Mouse (Mus musculus) forebrain, embryonic 12.5 days (tissue): ENCODE data around the gene Gadl1. TPM values are rescaled to one million over a fixed set of nuclear protein-coding genes. Genes with fewer than 3 reads are reported as not detected.

Source experiments
- ATAC-seq: fragments of 200-750 bp; cut with Nextera tagmentation; 2 replicates; pipeline ENCODE4 v1.8.0; 2017; ENCODE audit warnings: moderate TSS enrichment; ENCODE audit not compliant: low FRiP score
- H3K27ac ChIP-seq: fragments of 300-500 bp; sonication (generic); 2 replicates; pipeline ENCODE4 v1.5.1; 2016; ENCODE audit warnings: mild to moderate bottlenecking
- H3K27me3 ChIP-seq: fragments of 300-500 bp; sonication (generic); 2 replicates; pipeline ENCODE4 v1.6.1; 2016; ENCODE audit warnings: mild to moderate bottlenecking
- H3K36me3 ChIP-seq: fragments of 300-500 bp; sonication (generic); replicated peaks from 2 replicates; pipeline ENCODE4 v1.6.1; 2016; ENCODE audit warnings: mild to moderate bottlenecking
- H3K4me1 ChIP-seq: fragments of 300-500 bp; sonication (generic); 2 replicates; pipeline ENCODE4 v1.6.1; 2016
- H3K4me2 ChIP-seq: fragments of 300-500 bp; sonication (generic); 2 replicates; pipeline ENCODE4 v1.6.1; 2016; ENCODE audit warnings: mild to moderate bottlenecking, moderate library complexity
- H3K4me3 ChIP-seq: fragments of 300-500 bp; sonication (generic); replicated peaks from 2 replicates; pipeline ENCODE4 v1.5.1; 2016; ENCODE audit warnings: mild to moderate bottlenecking
- H3K9ac ChIP-seq: fragments of 300-500 bp; sonication (generic); 2 replicates; pipeline ENCODE4 v1.6.1; 2016; ENCODE audit warnings: mild to moderate bottlenecking
- H3K9me3 ChIP-seq: fragments of 300-500 bp; sonication (generic); 2 replicates; pipeline ENCODE4 v1.6.1; 2016
- WGBS: fragments of 180-500 bp; shearing (Covaris S2); methylation state at CpG from one replicate; pipeline ENCODE4 v1.1.7; 2016; 5-methylcytosine and 5-hydroxymethylcytosine counted together
- polyA plus RNA-seq: library from polyadenylated mRNA; unstranded; fragments of >200 nt; fragmentation: Nextera tagmentation; extraction: Ambion mirVana; gene quantifications from 2 replicates; pipeline ENCODE4 v1.2.1, GENCODE M21; 2016

The Gadl1 gene
- polyA plus RNA-seq, 1 experiment from 2014 or later, result 0.38 TPM

DNA sequence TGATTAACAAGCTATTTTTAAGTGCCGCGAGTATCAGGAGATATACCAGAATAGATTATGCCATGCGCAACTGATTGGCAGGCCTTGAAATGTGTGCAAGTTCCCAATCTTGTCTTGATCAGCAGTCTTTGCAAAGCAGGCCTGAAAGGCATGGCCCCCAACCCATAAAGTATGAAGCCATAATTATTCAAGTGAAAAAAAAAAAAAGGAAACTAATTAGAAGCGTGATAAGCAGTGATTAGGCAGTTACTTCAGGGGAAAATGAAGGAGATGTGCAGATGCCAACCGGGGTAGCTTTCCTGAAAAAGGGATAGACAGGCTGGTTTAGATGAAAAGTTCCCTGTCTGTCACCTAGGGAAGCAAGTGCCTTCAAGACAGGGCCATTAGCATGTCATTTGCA is 174.0 kb downstream of the Gadl1 start:
- ATAC-seq, result no peak
- Histone ChIP-seq H3K9ac (no peak overlapping the region), H3K4me2 (no peak overlapping the region), H3K36me3 (no peaks in the 10 kb centered on the region), H3K4me1 (no peaks in the 10 kb centered on the region), H3K9me3 (no peaks in the 10 kb centered on the region), H3K27ac (no peak overlapping the region), H3K27me3 (no peaks in the 10 kb centered on the region), H3K4me3 (no peak overlapping the region)
- 70% methylated on average over 5 of the region's 5 CpGs for WGBS

DNA sequence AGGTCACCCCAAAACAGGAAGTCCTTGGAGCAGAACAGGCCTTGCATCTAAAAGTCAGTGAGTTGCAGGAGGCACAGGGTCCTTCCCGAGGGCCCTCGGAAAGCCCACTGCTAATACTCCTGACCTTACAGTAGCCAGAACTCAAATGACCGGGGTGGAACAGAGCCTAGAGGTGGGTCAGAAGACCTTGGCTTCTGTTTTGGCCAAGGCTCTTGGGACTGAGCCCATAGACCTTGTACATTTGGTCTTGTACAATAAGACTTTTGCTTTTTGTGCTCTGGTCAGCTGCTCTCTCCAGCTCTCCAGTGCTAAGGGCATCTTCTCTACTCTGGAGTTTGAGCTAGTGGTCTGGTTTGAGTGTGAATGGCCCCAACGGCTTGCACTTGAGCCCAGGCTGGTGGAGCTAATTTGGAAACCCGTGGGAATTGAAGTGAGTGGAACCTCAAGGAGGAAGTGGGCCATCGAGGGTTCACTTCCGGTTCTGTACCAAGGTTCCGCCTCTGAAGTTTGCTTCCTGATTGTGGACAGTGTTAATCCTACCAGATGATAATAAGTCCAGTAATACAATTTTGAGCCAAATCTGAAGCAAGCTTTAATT is 174.6 kb downstream of the Gadl1 start:
- ATAC-seq, result no peak
- Histone ChIP-seq H3K9ac (no peak overlapping the region), H3K36me3 (no peaks in the 10 kb centered on the region), H3K9me3 (no peaks in the 10 kb centered on the region), H3K4me3 (no peak overlapping the region), H3K27me3 (no peaks in the 10 kb centered on the region), H3K27ac (no peak overlapping the region), H3K4me1 (no peaks in the 10 kb centered on the region), H3K4me2 (no peak overlapping the region)
- 92% methylated on average over 8 of the region's 8 CpGs for WGBS

DNA sequence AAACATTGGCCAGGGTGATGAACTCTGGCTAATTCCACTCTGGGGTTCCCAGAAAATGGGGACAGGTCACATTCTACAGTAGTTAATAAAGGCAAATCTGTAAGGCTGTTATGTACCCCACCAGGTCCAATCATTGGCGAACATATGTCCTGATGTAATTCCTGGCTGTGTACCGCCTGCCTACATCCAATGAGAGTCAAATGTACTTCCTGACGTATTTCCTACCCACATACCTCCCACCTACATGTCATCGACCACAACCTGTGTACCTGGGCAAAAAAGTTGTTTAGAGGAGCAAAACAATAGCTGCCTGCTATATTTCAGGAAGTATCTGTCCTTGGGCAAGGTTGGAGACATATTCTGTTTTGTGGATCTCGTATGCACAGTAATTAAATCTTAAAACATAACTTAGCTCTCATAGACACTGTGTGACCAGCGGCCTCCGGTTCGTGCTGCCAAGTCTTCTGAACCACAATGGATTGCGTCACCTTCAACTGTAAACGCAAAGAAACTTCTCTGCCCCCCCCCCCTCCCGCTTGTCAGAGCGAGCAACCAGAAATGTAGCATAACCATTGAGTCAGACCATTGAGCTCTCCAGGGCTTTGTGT is 175.2 kb downstream of the Gadl1 start:
- H3K9me3 ChIP-seq, result no peaks in the 10 kb centered on the region
- H3K27ac ChIP-seq, result no peak overlapping the region
- no peaks in the 10 kb centered on the region for H3K36me3 ChIP-seq
- 93% methylated on average over 12 of the region's 12 CpGs for WGBS
- H3K27me3 ChIP-seq, result no peaks in the 10 kb centered on the region
- H3K4me2 ChIP-seq, result no peak overlapping the region
- ATAC-seq, result no peak
- no peak overlapping the region for H3K4me3 ChIP-seq
- H3K4me1 ChIP-seq, result no peaks in the 10 kb centered on the region
- H3K9ac ChIP-seq, result no peak overlapping the region

DNA sequence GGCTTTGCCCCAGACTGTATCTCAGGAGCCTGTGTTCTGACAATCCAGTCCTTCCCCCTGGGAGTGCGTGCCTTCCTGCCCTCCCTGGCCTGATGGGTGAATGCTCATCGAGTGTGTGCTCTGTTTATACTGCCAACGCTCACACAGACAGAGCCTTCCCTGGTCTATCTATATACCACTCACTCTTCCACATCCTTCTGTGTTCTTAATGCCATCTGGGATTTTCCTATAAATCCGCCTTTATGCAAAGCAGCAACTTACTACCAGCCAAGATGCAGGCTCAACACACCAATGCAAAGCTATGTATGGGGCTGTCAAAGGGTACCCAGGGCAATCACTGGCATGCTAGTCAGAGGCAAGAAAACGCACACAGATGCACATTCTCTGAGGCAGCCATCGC is 176.7 kb downstream of the Gadl1 start:
- no peak overlapping the region for H3K4me2 ChIP-seq
- no peaks in the 10 kb centered on the region for H3K4me1 ChIP-seq
- 87% methylated on average over 6 of the region's 6 CpGs for WGBS
- no peak overlapping the region for H3K9ac ChIP-seq
- ATAC-seq, result no peak
- H3K9me3 ChIP-seq, result no peaks in the 10 kb centered on the region
- no peaks in the 10 kb centered on the region for H3K36me3 ChIP-seq
- H3K27me3 ChIP-seq, result no peaks in the 10 kb centered on the region
- H3K27ac ChIP-seq, result no peak overlapping the region
- H3K4me3 ChIP-seq, result no peak overlapping the region

DNA sequence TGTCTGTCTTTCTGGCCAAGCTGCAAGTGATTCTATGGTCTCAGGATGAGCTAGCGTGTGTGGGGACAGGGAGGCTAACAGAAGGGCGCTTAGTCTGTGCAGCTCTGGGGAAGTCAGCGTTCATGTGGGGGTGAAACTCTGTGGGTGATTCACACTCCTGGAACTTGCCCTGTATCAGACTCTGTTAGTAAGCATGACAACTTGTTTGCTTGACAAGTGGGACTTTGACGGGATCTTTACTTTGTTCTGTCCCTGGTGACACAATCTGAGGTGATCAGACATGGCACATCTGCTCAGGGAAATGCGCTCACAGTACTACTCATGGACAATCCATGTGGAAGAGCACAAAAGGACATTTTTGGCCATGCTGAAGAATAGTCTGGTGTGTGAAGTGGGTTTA is 178.0 kb downstream of the Gadl1 start:
- no peak overlapping the region for H3K9ac ChIP-seq
- no peaks in the 10 kb centered on the region for H3K36me3 ChIP-seq
- no peaks in the 10 kb centered on the region for H3K4me1 ChIP-seq
- H3K27me3 ChIP-seq, result no peaks in the 10 kb centered on the region
- no peak overlapping the region for H3K4me3 ChIP-seq
- no peak overlapping the region for H3K27ac ChIP-seq
- WGBS, result 93% methylated on average over 5 of the region's 5 CpGs
- H3K4me2 ChIP-seq, result no peak overlapping the region
- no peak for ATAC-seq
- no peaks in the 10 kb centered on the region for H3K9me3 ChIP-seq

DNA sequence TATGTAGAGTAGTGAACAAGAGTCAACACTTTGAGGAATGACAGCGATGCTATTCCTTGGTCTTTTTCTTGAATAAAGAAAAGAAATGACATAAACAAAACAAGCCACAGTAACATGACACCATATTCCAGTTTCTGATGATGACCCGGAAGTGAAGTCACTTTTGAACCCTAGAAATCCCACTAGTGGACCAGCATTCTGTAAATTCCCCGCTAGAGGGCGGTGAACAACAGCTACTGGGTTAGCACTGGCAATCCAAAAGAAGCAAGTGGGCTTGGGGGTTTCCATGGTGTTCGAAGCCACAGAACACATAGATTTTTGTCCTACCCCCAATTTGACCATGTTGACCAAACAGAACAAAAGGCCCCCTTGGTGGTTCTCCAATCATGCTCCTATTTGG is 178.6 kb downstream of the Gadl1 start:
- no peak overlapping the region for H3K4me2 ChIP-seq
- no peaks in the 10 kb centered on the region for H3K9me3 ChIP-seq
- H3K4me3 ChIP-seq, result no peak overlapping the region
- H3K27me3 ChIP-seq, result no peaks in the 10 kb centered on the region
- no peak overlapping the region for H3K9ac ChIP-seq
- no peak overlapping the region for H3K27ac ChIP-seq
- no peaks in the 10 kb centered on the region for H3K4me1 ChIP-seq
- no peak for ATAC-seq
- 39% methylated on average over 5 of the region's 5 CpGs for WGBS
- no peaks in the 10 kb centered on the region for H3K36me3 ChIP-seq

DNA sequence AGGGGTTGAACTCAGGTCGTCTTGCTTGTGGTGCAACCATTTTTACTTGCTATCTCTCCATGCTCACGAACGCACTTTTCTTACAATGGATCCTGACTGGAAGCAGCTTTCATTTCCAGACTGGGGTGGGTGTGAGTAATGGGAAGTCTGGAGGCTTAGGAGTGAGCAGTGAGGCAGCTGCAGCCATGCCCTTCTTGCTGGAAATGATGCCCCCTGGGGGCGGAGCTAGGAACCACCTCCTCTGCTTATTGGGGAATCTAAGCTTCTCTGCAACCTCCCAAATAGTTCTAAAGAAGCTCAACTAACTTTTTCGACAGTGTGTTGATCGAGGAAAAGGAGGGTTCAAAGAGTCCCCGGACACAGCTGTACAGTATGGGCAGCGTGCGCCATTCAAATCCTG is 179.7 kb downstream of the Gadl1 start:
- H3K4me2 ChIP-seq, result no peak overlapping the region
- no peak overlapping the region for H3K9ac ChIP-seq
- no peak overlapping the region for H3K4me3 ChIP-seq
- WGBS, result 83% methylated on average over 9 of the region's 9 CpGs
- H3K27me3 ChIP-seq, result no peaks in the 10 kb centered on the region
- no peak for ATAC-seq
- H3K27ac ChIP-seq, result no peak overlapping the region
- H3K9me3 ChIP-seq, result no peaks in the 10 kb centered on the region
- no peaks in the 10 kb centered on the region for H3K36me3 ChIP-seq
- no peaks in the 10 kb centered on the region for H3K4me1 ChIP-seq

DNA sequence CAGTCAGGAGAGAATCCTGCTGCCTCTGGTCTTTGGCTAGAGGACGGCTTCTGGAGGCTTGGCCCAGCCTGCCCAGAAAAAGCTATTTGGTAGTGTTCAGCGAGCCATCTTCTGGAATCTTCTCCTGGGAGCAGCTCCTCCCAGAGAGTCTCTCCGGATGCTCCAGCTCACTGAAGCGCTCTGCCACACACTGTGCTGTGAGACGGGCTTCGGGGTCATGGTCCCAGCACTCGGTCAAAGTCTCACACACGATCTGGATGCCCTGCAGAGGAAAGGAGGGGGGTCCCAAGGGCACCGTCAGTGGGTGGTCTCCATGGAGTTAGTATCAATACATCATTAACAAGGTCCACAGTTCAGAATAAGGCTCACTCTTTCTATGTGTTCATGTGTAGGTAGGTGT is 181.0 kb downstream of the Gadl1 start:
- Histone ChIP-seq H3K9ac (no peak overlapping the region), H3K9me3 (no peaks in the 10 kb centered on the region), H3K4me3 (no peak overlapping the region), H3K27me3 (no peaks in the 10 kb centered on the region), H3K36me3 (no peaks in the 10 kb centered on the region), H3K4me1 (no peaks in the 10 kb centered on the region), H3K27ac (no peak overlapping the region), H3K4me2 (no peak overlapping the region)
- no peak for ATAC-seq
- 95% methylated on average over 9 of the region's 9 CpGs for WGBS

DNA sequence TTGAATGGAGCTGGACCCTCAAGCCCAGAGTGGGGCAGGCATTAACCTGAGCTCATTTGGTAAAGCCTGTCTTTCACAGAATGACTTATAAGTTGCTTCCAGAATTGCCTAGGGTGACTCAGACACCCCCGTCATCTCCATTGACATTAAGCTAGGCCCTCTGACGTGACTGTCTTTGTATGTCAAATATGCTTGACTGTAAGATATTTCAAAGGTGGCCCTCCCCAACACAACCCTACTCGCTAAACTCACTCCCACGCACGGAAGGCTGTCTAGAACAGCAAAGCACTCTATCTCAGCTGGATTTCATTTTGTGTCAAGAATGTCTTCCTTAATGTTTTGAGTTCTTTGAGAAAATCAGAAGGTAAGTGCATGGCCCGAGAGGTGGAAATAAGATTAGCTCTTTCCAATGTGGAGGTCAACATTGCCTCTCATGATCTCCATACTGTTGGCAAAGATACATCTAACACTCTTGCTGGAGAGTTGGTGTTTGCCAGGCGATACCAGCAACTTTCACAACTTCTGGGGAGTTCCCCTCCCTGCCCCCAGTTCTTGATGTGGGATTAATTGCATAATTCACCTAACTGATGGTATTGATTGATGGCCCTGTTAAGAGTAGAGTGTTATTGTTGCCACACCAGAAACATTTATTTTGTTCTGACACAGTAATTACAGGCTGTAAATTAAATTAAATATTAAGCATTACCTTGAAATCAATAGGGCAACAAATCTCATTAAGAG is 182.0 kb downstream of the Gadl1 start:
- no peaks in the 10 kb centered on the region for H3K27me3 ChIP-seq
- 90% methylated on average over 7 of the region's 7 CpGs for WGBS
- no peak overlapping the region for H3K27ac ChIP-seq
- no peak for ATAC-seq
- H3K36me3 ChIP-seq, result no peaks in the 10 kb centered on the region
- H3K4me3 ChIP-seq, result no peak overlapping the region
- H3K4me2 ChIP-seq, result no peak overlapping the region
- no peak overlapping the region for H3K9ac ChIP-seq
- H3K4me1 ChIP-seq, result no peaks in the 10 kb centered on the region
- no peaks in the 10 kb centered on the region for H3K9me3 ChIP-seq

DNA sequence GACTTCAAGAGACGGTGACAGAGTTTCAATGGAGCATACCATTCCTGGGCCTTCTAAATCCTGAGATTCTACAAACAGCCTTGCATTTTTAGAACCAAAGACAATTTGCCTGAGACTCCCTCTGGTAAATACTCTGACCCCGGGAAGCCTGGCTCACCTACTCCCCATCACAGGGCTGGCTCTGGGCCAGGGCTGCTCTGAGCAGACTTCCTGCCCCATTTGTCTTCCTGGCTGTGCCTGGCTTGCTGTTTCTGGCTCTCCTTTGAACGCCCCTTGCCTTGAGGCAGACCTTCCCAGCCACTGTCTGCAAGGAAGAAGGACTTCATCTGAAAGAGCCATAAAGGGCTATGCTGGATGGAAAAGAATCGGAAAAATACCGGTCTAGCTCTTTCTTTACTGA is 182.7 kb downstream of the Gadl1 start:
- Histone ChIP-seq H3K4me1 (no peaks in the 10 kb centered on the region; the same call in 1 of the 2 replicates), H3K9ac (no peak overlapping the region), H3K36me3 (no peaks in the 10 kb centered on the region), H3K4me2 (no peak overlapping the region), H3K9me3 (no peaks in the 10 kb centered on the region), H3K27ac (no peak overlapping the region), H3K27me3 (no peaks in the 10 kb centered on the region), H3K4me3 (no peak overlapping the region)
- 81% methylated on average over 5 of the region's 5 CpGs for WGBS
- ATAC-seq, result no peak

DNA sequence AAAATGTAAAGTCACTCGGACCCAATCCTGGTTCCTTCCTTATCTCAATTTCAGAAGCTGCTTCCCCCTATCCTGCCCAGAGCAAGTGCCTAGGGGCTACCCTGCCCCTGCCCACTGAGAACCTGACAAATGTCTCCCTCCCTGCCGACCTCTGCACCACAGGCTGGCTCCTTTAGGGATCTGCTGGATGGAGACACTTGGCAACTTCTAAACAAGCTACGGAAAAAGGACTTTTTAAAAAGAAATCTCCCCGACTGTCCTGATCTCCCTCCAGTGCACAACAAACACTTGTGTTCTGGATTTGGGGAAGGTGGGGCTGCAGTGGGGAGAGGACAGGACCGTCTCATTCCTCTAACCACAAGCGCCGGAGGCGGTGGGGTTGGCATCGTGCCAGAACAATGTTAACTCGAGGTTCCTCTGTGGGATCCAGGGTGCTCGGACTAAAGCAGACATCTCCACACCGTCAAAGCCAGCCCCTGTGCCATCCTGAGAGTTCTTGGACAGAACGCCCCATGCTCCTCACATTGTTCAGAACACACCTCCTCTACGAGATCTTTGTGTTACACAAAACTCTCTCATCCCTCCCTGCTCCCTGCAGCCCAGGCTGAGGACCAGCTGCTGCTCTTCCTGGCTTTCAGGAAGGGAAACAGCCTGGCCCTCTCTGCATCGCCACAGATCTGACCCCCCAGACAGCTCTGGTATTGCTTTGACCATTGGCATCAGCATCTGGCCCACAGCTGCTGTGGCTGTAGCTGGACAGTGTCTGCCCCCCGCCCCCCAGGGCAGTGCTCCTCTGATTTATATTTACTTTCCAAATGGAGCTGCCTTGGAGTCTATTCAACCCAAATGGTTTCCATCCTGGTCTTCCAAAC is 189.7 kb downstream of the Gadl1 start:
- no peak overlapping the region for H3K27ac ChIP-seq
- no peak for ATAC-seq
- 79% methylated on average over 16 of the region's 16 CpGs for WGBS

DNA sequence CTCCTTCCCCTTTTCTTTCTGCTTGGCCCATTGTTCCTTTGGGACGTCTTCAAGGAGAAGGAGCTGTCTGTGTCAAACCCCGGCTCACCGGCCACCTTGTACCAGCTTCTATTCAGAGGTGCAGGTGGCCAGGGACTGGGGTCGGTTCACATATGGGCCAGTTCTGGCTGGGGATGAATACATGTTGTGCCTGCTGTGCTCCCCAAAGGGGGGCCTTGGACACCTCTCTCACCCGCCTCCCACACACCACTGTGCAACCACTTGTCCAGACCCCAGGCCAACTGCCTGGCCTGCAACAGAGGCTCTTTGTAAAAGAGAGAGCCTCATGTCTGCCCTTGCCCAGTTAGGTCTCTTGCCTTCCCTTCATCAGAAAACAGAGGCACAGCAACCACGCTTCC is 190.3 kb downstream of the Gadl1 start:
- no peak overlapping the region for H3K27ac ChIP-seq

More for the DNA sequence above, 189.7 kb downstream of the Gadl1 start:
- H3K4me3 ChIP-seq, result no peak overlapping the region
- H3K4me2 ChIP-seq, result no peak overlapping the region
- H3K9me3 ChIP-seq, result no peaks in the 10 kb centered on the region
- H3K27me3 ChIP-seq, result no peaks in the 10 kb centered on the region
- no peak overlapping the region for H3K9ac ChIP-seq
- H3K4me1 ChIP-seq, result peaks cover 5% of the 10 kb centered on the region; the same call in 1 of the 2 replicates
- no peaks in the 10 kb centered on the region for H3K36me3 ChIP-seq

More for the DNA sequence above, 190.3 kb downstream of the Gadl1 start:
- H3K9me3 ChIP-seq, result no peaks in the 10 kb centered on the region
- no peak for ATAC-seq
- H3K36me3 ChIP-seq, result no peaks in the 10 kb centered on the region
- peaks cover 5% of the 10 kb centered on the region; the same call in 1 of the 2 replicates for H3K4me1 ChIP-seq
- H3K4me2 ChIP-seq, result no peak overlapping the region
- H3K27me3 ChIP-seq, result no peaks in the 10 kb centered on the region
- no peak overlapping the region for H3K9ac ChIP-seq
- WGBS, result 80% methylated on average over 6 of the region's 6 CpGs
- H3K4me3 ChIP-seq, result no peak overlapping the region
